Mouse (Mus musculus): ENCODE results near the gene Vsx1.

Vsx1 gene

DNA sequence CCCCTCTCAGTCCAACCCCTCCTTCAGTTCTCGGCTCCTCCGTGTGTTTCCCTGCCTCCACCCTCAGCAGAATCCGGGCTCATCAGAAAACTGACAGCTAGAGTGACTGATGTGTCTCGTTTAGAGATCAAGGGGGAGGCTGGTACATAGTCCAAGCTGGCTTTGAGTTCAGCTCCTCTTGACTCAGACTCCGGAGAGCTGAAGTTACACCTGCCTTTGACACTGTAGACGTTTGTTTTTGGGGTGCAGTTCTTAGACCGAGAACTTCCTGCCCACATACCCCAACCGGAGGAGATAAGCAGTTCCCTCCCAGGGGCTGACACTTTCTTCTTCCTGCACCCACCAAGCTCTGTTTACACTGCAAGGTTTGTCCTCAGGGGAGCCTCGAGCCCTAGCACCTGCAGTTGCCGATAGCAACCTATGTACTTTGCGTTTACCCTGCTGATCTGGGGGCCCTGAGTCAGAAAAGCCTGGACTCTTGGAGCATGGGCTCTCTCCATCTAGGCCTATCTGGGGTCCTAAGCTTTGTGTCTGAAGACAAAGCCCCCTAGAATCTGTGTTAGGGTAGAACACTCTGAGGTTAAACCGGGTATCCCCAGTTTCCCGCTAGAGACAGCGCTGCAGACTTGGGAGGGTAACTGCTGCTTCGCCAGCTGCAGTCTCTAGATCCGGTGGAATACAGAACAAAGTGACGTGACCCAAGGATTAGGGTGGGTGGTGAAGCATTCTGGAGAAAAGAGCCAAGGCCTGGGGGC is 21.9 kb downstream of the Vsx1 start:
- no peak for DNase-seq

DNA sequence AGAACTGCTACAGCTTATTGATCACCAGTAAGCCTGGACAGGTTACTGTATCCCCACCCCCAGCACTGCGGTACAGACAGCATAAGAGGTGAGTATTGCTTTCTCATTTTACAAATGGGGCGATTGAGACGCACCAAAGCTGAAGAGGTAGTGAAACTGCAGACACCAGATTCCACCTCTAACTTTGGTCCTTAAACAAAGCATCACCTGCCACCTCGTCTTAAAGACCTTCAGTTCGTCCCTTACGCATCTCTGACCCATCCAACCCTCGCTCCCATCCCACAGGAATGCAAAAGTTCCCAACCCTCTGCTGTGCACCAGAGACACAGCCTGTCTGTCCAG is 22.5 kb downstream of the Vsx1 start:
- no peak for DNase-seq

DNA sequence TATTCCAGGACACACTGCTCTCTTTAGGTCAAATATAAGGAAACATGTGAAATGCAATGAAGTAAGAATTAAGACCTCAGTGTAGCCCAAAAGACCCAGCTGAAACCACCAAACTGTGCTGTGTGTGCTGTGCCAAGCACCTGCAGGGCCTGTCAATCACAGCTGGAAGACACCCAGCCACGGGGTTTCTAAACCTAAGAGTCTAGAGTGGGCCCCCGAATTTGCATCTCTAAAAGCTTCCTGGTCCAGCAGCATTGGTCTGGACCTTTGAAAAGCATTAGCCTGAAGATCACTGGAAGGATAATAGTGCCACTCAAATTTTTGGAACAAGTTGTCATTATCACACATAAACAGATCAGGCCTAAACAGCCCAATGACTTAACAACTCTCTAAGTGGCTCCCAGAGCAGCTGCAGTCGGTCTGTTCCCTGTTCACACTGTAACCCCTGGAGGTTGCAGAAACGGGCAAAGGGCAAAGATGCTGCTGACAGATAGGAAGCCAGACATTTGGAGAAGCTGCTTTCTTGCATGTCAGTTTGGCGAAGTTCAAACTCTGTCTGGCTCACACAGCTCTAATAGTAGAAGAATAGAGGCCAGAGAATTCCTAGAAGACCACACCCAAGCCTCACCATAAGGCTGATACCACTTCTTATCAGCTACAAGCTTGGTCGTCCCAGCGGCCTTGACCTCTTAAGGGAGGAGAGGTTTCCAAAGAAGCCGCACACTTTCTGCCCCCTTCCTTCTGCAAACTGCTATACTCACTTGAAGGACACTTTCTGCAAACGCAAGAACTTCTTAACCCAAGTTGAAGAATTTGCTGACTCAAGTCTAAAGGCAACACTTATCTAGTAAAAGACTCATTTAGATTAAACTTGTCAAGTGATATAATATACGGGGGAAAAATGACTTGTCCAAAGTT is 23.4 kb downstream of the Vsx1 start:
- DNase-seq, result no peak

DNA sequence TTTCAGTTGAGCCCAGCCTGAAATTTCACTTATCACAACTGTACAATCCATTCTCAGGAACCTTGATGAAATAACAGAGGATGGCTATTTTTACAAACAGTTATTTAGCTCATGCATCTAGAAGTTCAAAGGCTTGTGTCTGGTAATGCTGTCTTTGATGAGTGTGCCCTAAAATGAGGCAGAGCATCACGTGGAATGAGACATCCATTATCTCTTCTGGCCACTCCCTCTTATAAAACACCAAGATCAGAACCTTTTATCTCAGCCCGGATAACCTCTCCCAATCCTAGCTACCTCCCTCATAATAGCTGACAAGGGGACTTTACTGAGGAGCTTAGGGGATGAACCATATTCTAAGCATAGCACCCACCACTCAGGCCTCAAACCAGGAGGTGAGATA is 24.2 kb downstream of the Vsx1 start:
- no peak for DNase-seq

DNA sequence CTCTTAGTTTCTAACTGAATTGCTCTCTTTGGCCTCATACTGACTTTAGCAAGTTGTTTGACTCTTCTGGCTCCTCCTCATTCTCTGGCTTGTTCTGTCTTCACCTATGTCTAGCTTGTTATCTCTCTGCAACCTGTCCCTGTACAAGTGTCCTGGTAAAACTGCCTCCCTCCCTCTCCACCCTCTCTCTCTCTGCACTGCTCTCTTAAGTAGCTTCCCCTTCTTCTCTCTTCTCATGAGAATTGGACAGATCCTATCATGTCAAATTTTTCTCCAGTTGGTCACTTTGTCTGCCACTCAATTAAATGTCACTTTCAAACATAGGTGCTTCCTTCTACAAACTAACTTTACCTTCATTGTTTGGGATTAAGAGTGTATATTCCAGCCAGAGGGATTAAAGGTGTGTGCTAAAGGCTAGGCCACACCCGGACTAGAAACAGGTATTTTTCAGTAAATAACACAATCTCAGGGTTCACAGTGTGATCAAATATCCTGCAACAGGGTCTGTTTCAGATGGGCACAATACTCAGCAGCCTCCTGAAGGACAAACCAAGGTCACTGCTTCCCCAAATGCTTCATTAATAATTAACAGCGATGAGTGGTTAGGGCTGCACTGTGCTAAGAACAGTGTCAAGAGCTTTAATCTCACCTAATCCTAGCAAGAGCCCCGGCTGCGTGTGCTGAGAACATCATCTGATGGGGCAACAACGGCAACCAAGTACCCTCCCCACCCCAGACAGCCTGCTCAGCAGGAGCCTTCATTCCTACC is 24.8 kb downstream of the Vsx1 start:
- DNase-seq, result no peak

DNA sequence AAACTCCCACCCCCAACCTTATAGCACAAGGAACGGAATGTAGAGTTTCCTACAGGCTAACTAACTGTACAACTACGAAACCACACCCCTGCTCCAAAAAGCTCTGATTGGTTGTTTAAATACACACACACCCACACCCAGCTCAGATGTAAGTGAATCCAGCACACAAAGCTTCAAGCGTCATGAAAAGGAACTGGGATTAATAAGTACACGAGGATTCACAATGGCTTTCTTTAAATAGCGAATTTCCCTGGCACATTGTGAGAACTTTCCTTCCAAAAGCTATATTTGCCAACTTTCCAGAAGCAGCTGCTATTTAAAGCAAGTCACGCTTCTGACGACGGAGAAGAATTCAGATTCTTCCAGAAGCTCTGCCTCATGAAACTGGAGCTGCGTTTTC is 25.9 kb downstream of the Vsx1 start:
- DNase-seq, result peak; percentile 56

DNA sequence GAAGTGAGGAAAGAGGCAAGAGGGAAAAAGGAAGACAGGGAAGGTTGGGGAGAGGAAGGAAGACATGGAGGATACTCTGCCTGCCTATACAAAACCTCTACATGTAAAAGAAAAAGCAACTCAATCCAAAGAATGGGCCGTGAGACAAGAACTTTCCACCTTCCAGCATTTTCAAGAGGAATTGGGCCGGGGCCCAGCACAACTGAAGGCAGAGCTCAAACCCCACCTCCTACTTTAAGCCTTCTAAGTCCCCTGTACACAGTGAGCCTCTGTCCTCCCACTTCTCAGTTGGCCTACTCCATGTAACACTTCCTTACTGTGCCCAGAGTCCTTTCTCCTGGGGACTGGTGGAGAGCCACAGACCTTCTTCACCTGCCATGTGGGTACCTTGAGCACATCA is 27.2 kb downstream of the Vsx1 start:
- no peak for DNase-seq

DNA sequence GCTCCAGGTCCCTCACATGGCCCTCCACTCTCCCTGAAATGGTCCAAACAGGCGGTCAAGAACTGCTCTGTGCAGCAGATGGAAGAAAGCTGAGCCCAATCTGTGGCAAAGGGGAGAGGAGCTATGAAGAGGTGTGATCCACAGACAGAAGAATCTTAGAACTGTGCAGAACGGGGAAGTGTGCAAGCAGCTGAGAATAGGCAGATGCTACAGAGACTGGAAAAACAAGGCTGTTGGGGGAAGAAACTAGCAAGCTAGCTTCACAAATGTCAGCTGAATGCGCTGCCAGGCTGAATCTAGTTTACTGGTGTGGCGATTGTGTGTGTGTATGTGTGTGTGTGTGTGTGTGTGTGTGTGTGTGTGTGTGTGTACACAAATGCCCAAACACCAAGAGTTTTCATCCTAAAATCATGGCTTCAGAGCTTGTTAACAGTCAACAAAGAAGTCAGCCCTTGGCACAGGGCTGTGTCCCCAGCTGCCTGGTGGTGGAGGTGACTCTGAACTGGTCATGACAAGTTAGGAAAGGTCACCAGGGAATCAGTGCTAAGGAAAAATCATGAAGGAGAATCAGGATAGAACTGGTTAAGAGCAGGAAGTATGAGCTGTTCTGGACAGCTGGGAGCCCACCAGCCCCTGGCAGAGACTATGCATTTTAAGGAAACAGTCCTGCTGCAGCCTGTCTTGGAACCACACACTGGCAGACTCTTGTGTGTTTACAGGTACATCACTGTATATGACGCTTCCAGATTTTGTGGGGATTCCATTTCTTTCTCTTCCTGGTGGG is 28.3 kb downstream of the Vsx1 start:
- DNase-seq, result no peak

DNA sequence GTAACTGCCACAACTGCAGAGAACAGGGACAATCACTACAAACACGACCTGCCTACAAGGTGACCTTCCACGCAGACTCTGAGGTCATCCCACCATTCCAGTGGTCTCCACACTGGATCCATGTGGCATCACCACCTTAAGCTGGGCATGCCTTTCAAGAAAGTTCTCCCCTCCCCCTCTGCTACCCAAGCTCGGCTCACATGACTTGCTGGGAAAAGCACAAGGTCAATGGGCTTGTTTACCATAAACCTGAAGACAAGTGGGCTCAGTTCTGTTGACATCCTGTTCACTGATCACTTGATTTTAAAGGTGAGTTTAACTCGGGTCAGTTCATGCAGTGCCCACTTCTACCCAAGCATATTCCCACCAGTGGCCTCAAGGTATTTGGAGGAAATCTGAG is 29.1 kb downstream of the Vsx1 start:
- DNase-seq, result no peak

DNA sequence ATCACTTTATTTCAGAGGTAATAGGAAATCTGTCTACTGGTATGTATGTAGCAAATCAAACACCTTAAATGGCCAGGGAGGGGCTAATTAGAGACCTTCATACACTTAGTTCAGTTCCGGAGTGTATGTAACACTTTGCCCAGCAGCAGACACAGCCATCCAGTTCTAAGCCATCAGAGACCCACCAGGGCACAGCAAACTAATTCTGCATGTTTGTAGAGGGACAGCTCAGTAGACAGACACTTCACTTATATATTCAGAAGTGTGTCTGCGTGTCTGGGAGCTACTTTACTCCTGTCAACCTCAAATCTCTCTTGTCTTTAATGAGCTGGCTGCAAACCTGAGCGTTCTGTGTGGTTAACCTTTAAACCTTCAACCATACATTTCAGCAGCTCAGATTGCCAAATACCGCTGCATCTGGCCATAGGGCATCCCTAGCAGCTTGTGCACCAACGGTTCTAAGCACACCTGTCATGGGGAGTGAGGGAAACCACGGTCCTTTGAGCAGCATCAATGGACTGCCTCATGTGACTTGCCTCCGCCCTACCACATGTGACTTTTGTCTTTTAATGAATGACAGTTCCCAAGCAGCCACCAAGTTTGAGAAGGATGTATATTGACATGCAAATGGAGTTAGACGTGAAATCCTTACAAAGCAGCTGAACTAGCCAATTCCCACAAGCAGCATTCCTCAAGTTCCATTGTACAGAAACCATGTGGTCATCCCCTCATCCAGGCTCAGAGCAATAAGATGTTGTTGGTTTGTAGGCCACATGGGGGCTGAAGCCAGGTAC is 32.0 kb downstream of the Vsx1 start:
- no peak for DNase-seq

DNA sequence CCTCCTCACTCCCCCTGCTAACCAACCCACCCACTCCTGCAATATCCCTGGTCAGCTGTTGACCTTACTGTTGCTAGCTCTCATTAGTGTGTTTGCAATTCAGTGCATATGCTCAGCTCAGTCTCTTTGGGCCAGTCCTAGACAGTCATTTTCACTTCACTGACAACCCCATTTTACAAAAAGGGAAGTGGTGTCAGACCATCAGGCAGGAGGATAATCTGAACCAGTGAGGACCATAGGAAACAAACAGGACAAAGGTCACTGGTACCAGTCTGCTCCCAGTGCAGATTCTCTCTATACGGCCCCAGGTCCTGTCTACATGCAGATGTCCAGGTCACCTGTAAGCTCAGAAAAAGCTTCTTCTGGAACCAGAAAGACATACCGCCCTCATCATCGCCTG is 33.0 kb downstream of the Vsx1 start:
- no peak for DNase-seq

DNA sequence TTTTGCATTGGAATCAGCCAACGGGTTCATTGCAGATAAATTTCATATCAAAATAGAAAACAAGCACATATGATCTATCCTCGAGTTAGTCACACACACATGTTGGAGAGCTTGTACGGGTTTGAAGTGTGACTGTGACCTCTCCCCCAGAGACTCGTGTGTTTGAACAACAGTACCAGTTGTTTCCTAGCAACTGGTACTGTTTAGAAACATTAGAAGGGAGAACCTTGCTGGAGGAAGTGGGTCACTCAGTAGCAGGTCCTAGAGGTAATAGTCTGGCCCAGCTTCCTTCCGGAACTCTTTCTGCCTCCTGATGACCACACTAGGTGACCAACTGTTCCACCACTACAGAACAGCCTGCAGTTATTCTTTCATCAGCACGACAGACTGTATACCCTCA is 33.9 kb downstream of the Vsx1 start:
- DNase-seq, result no peak

DNA sequence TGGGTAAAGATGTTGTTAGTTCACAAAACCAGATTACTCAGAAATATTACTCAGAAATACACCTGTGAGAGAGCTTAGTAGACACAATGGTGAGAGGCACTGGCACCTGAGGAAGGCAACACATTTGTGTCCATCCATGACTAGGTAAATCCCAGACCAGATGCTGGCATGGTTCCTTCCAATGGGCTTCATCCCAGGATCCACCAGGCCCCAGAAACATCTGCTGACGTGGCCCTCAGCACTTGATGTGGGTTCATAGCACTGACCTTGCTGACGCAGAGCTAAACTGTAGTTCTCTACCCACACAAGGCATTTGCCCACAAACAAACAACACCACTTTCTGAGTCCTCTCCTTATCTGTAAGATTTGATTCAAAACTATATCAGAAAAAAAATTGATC is 34.3 kb downstream of the Vsx1 start:
- DNase-seq, result no peak

DNA sequence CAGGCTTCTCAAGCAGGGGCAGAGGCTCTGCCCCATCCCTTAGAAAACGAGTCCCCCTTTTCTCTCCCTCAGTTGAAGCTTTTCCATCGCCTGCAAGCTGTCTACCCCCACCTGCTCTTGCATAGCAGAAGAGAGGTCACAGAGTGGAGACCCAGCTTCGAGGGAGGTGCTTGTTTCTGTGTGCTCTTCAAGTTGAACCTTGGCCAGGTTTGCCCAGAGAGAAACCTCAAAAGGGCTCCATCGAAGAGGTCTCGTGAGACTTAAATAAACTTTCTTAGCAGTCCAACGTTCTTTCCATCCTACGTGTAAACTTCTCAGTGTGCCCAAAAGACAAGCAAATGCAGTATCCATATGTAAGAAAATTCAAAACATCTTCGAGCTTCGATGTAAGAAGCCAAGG is 37.8 kb downstream of the Vsx1 start:
- DNase-seq, result no peak

DNA sequence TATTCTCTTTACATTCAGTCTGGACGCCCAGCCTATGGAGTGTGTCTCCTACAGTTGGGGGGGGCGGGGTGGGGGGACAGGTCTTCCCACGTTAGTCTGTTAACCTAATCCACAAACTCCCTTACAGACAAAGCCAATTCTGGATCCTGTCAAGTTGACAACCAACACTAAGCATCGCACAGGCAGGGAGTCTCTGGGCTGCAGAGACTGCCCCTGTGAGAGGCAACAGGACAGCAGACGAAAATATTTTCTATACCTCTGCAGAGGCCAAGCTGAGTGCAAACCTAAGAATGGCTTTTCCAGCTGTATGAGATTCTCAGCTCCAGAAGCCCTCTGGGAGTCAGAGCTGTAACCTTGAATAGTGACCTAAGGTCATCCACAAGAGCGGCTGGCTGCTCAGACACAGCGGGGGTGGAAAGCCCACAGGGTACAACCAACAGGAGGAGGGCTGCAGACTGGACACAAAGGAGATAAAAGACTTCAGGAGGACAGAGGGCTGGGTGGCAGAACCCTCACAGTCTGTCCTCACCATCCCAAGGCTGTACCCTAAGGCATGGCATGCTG is 38.6 kb downstream of the Vsx1 start:
- DNase-seq, result no peak

DNA sequence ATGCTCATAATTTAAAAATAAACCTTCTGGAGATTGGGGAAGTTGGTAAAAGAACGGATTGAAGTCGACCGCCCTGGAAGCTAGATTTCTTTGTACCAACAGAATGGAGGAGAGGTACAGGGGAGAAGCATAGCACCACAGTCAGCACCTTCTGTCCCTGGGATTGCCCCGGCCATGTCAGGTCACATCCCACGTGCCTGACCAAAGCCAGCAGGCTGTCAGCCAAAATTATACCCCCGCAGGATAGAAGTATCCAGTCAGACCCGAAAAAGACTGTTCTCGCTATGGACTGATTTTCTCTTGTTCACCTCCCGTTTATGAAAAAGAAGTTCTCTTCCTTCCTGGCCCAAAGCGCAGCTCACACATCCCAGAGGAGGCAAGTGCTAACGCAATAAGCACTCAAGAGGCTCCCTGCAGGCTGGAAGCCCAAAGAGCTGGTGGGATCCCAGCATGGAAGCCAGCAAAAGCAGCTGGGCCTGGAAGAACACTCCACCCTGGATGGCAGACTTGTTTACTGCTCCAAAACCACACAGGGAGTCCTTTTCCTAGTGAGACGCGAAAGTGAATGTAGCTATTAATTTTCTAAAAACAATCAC is 40.8 kb downstream of the Vsx1 start:
- no peak for DNase-seq

DNA sequence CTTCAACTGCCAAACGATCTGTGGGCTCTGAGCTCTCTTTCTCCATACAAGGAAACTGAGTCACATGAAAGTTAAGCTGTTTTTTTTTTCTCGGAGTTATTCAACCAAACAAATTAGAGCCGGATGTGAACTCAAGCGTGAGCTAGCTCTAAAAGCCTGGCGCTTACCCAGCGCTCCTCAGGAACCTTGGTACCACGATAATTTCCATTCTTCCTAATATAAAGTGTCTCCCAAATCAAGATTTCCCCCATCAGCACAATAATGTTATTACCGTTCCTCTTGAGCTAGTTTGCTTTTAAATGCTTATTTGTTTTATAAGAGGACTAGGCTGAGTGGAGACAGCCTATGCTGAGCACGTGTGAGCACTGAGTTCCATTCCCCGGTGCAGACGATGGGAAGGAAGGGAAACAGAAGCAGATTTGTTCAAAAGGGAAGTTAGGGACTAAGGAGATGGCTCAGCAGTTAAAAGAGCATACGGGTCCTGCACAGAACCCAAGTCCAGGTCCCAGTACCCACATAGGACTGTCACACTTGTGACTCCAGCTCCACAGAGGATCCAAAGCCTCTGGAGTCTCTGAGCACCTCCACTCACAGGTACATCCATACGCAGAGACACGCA is 41.4 kb downstream of the Vsx1 start:
- no peak for DNase-seq

DNA sequence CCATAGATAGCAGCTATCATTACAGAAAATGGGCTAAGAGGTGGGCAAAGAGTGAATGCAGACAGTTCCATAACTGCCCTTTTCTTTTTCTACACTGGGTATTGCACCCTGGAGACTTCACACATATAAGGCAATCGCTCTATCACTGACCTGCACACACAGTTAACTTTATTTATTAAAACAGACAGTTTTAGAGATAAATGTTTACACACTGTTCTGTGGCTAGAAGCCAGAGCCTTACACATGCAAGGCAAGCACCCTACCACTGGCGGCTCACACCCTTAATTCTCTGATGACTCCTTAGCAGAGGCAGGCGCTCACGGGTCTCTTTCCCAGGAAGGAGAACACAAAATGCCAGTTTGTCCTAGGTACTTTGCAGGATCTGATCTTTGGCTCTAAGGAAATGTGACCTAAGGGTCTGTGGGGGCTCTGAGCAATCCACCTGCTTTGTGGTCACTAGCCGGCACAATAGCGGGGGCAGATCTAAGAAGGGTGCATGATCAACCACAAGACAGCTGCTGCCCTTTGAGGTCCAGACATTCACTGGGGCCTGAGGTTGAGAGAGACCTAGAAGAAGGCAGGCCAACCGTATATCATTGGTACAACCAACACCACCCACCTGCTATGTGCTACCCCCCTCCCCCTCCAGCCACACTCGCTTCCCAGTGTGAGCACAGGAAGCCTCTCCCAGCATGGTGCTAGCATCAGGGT is 42.6 kb downstream of the Vsx1 start:
- no peak for DNase-seq

DNA sequence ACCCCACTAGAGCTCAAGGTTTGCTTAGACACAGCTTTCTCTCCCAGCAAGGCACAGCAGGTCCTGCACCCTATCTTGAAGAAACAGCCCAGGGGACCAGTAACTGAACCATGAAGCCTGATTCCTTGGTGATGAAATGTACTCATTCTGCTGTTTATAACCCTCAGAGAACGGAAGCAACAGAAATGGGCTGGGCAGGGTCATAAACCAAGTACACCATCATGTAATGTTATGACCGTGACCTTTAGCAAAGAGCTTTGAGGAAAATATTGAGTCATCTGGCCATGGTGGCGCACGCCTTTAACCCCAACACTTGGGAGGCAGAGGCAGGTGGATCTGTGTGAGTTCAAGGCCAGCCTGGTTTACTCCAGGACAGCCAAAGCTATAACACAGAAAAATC is 43.9 kb downstream of the Vsx1 start:
- no peak for DNase-seq
